Mouse (Mus musculus) liver, adult 2 months (tissue): ENCODE measurements around the gene Cfap44.

ENCODE experiments used
- CTCF ChIP-seq: fragments of 200-500 bp; IDR thresholded peaks from 2 replicates; pipeline ENCODE4 v1.5.1; 2011; ENCODE audit warnings: low read depth, low read length, control low read depth
- POLR2A ChIP-seq: fragments of 200-500 bp; IDR thresholded peaks from 2 replicates; pipeline ENCODE4 v1.6.1; 2011; ENCODE audit warnings: low read length, control low read depth; ENCODE audit not compliant: insufficient read depth; ENCODE audit errors: extremely low read depth

- no peak for TF ChIP-seq CTCF
- no peak for TF ChIP-seq POLR2A
Measured at GRCm38 (mm10) chr16:44357571-44358268, 36.9 kb upstream of the Cfap44 start.
